Mouse (Mus musculus): ENCODE measurements around the gene 1700028K03Rik. TPM values are rescaled to one million over a fixed set of nuclear protein-coding genes. Genes with fewer than 3 reads are reported as not detected.

Gene 1700028K03Rik
- total RNA-seq, 2 experiments from 2014 or later: 1.0 TPM

DNA sequence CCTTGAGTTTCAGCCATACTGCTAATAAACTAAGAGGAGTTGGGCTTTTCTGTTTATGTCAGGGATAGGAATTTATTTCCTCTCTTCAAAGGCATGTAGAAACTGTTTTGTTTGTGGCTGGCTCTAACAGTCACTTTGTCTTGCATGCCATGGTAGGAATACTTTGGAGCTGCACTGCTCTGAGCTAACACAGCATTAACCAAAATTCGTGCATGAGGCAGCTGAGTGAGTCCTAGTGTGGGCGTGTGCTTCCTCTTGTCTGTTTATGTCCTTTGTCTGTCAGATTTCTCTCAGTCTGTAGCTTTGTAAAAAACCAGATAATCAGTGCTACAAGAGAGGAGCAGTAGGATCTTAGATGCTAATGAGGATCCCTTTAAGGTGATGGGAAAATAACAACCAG lies 23.2 kb upstream of the 1700028K03Rik start:
- no peak overlapping the region for H3K27ac ChIP-seq
- no peak for TF ChIP-seq CTCF (conservative IDR thresholded peaks at IDR 0.05)
- no peak for DNase-seq (ENCODE audit: low spot score in 2 of 2)
- H3K4me3 ChIP-seq: no peak overlapping the region

DNA sequence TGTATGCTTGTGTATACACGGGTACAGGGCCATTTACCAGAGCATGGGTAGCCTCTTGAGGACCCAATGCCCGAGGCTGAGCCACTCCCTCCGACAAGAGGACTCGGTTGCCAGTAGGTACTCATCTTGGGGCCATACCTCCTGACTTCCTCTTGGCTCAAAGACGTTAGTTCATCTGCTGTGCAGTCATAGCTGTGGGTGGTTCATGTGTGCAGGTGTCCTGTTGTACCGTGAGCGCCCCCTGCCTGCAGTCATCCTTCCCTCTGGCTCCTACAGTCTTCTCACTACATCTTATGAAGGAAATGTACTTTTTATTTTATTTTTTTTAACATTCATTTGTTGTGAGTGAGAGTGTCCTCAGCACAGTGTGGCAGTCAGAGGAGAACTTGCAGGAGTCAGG lies 20.9 kb upstream of the 1700028K03Rik start:
- DNase-seq (ENCODE audit: low spot score in 2 of 2): no peak
- peak; percentile 76 for TF ChIP-seq CTCF (conservative IDR thresholded peaks at IDR 0.05)
- Histone ChIP-seq H3K27ac (no peak overlapping the region), H3K4me3 (no peak overlapping the region)

GRCm38 (mm10) chr5:107515453-107515852 lies 19.1 kb upstream of the 1700028K03Rik start:
- no peak for TF ChIP-seq CTCF (conservative IDR thresholded peaks at IDR 0.05)
- no peak for DNase-seq (ENCODE audit: low spot score in 2 of 2)
- no peak overlapping the region for H3K27ac ChIP-seq
- H3K4me3 ChIP-seq: no peak overlapping the region

DNA sequence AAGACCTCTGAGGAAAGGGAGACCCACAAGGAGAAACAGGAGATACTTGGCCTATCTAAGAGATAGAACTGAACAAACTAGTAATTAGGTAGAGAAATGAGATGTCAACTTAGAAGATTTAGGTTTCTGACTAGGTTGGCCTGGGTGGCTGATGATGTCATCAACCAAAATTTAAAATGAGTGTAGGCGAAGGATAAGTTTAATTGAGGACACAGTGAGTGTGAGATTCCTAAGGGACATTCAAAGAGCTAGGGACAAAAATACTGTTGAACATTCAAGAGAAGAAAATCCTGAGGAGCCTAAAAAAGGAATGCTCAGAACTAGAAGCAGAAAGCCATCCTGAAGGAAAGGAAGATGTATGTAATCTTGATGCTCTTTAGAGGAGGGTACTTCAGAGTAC lies 18.4 kb upstream of the 1700028K03Rik start:
- no peak for TF ChIP-seq CTCF (conservative IDR thresholded peaks at IDR 0.05)
- DNase-seq (ENCODE audit: low spot score in 2 of 2): no peak
- Histone ChIP-seq H3K27ac (no peak overlapping the region), H3K4me3 (no peak overlapping the region)

DNA sequence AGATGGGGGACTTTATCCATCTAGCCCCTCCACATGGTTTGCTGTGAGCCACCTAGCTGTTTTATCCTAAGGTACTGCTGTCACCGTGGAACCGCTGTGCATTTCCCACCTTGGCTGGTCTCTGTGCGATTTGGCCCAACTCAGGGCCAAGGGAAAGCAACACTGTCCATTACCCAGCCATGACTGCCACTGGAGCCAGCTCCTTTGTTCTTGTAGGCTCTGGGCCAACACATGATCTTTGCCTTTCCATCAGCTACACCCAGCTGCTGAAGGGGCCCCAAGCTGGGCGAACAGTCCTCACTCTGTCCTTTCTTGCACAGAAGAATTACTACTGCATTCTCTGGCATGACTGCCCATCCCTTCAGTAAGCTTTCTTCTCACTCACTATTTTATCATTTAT lies 15.9 kb upstream of the 1700028K03Rik start:
- H3K4me3 ChIP-seq: no peak overlapping the region
- no peak for DNase-seq (ENCODE audit: low spot score in 2 of 2)
- TF ChIP-seq CTCF (conservative IDR thresholded peaks at IDR 0.05): no peak

DNA sequence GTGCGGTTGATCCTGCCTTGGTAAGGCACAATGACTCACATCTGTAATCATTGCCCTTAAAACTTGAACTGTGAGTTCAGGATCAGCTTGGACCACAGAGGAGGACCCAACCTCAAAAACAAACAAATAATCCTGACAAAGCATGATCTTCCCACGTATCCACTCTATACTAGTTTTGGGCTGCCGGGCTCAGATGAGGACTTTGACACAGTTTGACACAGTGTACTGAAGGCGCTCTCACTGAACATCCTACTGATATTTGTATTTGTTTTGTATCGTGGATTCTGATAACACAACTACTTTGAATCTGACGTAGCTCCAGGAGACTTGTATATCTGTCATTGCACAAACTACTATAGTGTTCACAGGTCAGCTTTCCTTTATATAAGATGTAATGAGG lies 13.1 kb upstream of the 1700028K03Rik start:
- no peak for TF ChIP-seq CTCF (conservative IDR thresholded peaks at IDR 0.05)
- DNase-seq (ENCODE audit: low spot score in 2 of 2): no peak
- peak overlapping the region; percentile 14; the same call in 1 of the 2 replicates for H3K27ac ChIP-seq
- H3K4me3 ChIP-seq: no peak overlapping the region

More for the DNA sequence above, 15.9 kb upstream of the 1700028K03Rik start:
- no peak overlapping the region; the same call in 1 of the 2 replicates for H3K27ac ChIP-seq

DNA sequence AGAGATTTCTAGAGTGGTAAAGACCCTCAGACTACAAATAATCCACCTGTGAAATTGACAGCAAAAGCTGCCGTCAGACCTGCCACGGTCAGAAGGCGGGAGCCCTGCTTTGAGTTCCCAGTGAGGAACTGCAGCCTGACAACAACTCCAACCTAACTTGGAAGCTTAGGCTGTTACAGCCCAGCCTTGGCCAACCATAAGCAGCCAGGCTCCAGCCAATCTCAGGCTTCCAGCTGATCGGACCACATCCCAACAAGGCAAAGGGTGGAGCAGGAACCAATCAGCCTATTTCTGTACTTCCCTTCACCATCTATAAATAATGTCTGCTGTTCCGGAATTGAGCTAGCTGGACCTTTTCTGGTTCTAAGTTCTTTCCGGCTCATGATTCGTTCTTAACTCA lies 12.6 kb upstream of the 1700028K03Rik start:
- no peak for TF ChIP-seq CTCF (conservative IDR thresholded peaks at IDR 0.05)
- Histone ChIP-seq H3K27ac (peak overlapping the region; percentile 14; the same call in 1 of the 2 replicates), H3K4me3 (no peak overlapping the region)
- no peak for DNase-seq (ENCODE audit: low spot score in 2 of 2)

DNA sequence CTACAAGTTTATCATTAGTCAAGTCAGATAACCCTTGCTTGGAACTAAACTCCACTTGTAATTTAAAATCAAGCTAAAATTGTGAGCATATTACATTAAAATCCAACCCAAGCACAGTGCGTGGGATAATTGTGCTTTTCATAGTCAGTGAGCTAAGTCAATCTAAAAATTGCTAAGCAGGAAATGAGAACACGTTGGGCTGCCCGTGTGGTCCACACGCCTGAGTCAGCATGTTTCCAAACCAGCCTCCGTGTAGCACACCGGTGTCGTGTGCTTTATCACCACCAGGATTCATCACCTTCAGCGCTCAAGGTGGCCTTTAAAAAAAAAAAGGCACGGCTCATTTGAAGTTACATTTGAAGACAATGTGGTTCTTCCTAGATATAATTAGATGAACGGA lies 10.2 kb upstream of the 1700028K03Rik start:
- Histone ChIP-seq H3K4me3 (no peak overlapping the region), H3K27ac (no peak overlapping the region)
- peak; percentile 36 for TF ChIP-seq CTCF (conservative IDR thresholded peaks at IDR 0.05)
- peak; percentile 27 to 40 for DNase-seq (ENCODE audit: low spot score in 2 of 2)

DNA sequence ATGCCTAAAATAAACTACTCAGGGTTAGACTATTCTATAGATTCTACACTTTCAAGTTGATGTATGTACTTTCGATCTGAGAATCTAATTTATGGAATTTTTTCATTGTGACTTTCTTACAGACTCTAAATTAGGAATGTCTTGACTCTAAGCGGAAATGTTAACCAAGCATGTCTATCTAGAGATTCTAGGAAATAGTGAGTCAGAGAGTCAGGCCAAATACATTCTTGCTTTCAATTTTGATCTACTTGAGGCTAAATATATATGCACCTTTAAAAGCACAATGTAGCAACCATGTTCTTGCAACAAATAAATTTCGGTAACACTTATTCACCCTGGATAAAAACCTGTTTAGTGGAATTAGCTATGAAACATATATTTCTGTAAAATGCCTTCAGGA lies 5.7 kb upstream of the 1700028K03Rik start:
- H3K27ac ChIP-seq: no peak overlapping the region
- no peak for DNase-seq (ENCODE audit: low spot score in 2 of 2)
- no peak overlapping the region for H3K4me3 ChIP-seq
- no peak for TF ChIP-seq CTCF (conservative IDR thresholded peaks at IDR 0.05)

- no peak for TF ChIP-seq CTCF (conservative IDR thresholded peaks at IDR 0.05)
- Histone ChIP-seq H3K4me3 (no peak overlapping the region), H3K27ac (no peak overlapping the region)
- no peak for DNase-seq (ENCODE audit: low spot score in 2 of 2)
Measured at GRCm38 (mm10) chr5:107533590-107533989, 919 bp upstream of the 1700028K03Rik start.

DNA sequence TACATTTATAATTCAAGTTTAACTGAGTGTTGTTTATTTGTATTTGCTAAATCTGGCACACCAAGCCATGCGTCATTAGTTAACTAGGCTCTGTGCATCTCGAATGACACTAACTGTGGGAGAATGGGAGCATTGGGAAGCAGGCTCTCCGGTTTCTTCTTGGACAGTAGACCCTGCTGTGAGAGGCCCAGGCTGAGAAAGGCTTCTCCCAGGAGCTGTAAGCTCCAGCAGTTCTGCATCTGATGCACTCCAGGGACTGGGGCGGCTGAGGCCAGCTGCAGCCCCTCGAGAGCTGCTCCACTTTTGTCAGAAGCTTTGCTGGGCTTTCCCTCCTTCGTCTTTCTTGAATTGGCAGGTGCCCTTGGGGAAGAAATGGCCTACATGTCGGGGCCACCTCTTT lies 7.2 kb downstream of the 1700028K03Rik start:
- TF ChIP-seq CTCF (conservative IDR thresholded peaks at IDR 0.05): no peak
- DNase-seq (ENCODE audit: low spot score in 2 of 2): no peak
- H3K27ac ChIP-seq: peak overlapping the region; percentile 29; the same call in 1 of the 2 replicates
- no peak overlapping the region for H3K4me3 ChIP-seq

GRCm38 (mm10) chr5:107545927-107546326 lies 11.4 kb downstream of the 1700028K03Rik start:
- no peak for TF ChIP-seq CTCF (conservative IDR thresholded peaks at IDR 0.05)
- Histone ChIP-seq H3K27ac (no peak overlapping the region), H3K4me3 (no peak overlapping the region)
- DNase-seq (ENCODE audit: low spot score in 2 of 2): no peak

DNA sequence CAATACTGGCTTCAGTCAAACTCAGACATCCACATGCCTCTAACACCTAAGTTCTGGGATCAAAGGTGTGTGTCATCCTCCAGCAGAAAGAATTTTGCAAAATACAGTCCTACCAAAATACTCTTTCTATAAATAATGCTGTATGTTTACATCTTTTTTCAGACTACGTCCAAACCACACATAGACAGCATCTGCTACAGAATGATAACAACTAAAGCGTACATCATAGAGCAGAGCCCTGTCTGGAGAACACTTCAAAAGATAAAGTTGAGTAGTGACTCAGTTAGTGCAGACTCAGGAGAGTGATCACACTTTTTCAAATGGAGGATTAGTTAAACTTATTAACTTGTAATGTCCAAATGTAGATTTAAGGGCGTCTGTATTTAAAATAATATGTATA lies 13.4 kb downstream of the 1700028K03Rik start:
- no peak for TF ChIP-seq CTCF (conservative IDR thresholded peaks at IDR 0.05)
- no peak for DNase-seq (ENCODE audit: low spot score in 2 of 2)
- Histone ChIP-seq H3K4me3 (no peak overlapping the region), H3K27ac (no peak overlapping the region)

DNA sequence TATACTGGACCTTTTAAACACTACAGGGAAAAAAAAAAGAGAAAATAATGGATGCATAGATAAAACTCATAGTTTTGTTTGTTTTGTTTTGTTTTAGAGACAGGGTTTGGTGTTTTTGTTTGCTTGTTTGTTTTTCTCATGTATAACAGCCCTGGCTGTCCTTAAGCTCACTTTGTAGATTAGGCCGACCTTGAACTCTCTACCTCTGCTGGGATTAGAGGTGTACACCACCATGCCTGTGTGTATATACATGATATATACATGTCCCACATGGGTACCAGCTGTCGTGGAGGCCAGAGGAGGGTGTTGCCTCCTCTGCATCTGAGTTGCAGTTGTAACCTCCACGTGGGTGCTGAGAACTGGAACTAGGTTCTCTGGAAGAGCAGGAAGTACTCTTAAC lies 13.9 kb downstream of the 1700028K03Rik start:
- H3K4me3 ChIP-seq: no peak overlapping the region
- TF ChIP-seq CTCF (conservative IDR thresholded peaks at IDR 0.05): no peak
- H3K27ac ChIP-seq: no peak overlapping the region
- DNase-seq (ENCODE audit: low spot score in 2 of 2): no peak

- Histone ChIP-seq H3K4me3 (no peak overlapping the region), H3K27ac (no peak overlapping the region)
- no peak for TF ChIP-seq CTCF (conservative IDR thresholded peaks at IDR 0.05)
- no peak for DNase-seq (ENCODE audit: low spot score in 2 of 2)
Measured at GRCm38 (mm10) chr5:107554336-107554735, 19.8 kb downstream of the 1700028K03Rik start.

All from layer of hippocampus, adult 2 months (tissue).